ENCODE assay signal across 11 mouse cellular contexts in genomic region chr14:79516243-79516610, GRCm38 (mm10). TPM values are rescaled to one million over a fixed set of nuclear protein-coding genes. Genes with fewer than 3 reads are reported as not detected.
DNase-seq lines count a peak whose midpoint lies in the region; ATAC-seq and TF ChIP-seq lines count a peak whose summit lies in the region.
"Had no signal": no experiment of that assay in that cellular context is flagged by ENCODE, and none has a peak within 500 bp of the region (broad histone marks: within the 10 kb centered on the region; RNA-seq: fewer than 3 reads in every experiment).

No protein-coding gene starts in this region.

- 62% methylated on average over 5 of the region's 5 CpGs for WGBS in lung, postnatal 0 days
- 72% methylated on average over 5 of the region's 5 CpGs for WGBS in intestine, embryonic 14.5 days
- 14% methylated on average over 5 of the region's 5 CpGs for WGBS in small intestine, adult 2 months
- WGBS in forebrain, embryonic 16.5 days = 67% methylated on average over 5 of the region's 5 CpGs

- H3K27ac ChIP-seq in lung, postnatal 0 days (ENCODE audit: low read length) = peak overlapping the region; percentile 77
- 0 out of 2 replicates have a peak overlapping the region, but pooled peaks have one; percentile 78 for H3K27ac ChIP-seq in intestine, embryonic 14.5 days (ENCODE audit: low read depth)
- H3K27ac ChIP-seq in small intestine, adult 2 months (ENCODE audit: insufficient read depth, low read depth, low read length) = peak overlapping the region; percentile 95
- H3K27ac ChIP-seq in forebrain, embryonic 16.5 days (ENCODE audit: low read length) = no peak overlapping the region
- H3K27ac ChIP-seq: hindbrain, embryonic 13.5 days had no signal

- TF ChIP-seq CTCF in lung, postnatal 0 days (IDR thresholded peaks at IDR 0.05) = no peak
- no peak for TF ChIP-seq CTCF in small intestine, adult 2 months (IDR thresholded peaks at IDR 0.05; ENCODE audit: extremely low read depth, insufficient read length, insufficient replicate concordance, low read depth, low read length)

- peak overlapping the region; percentile 41 for H3K4me2 ChIP-seq in lung, postnatal 0 days (replicated peaks; ENCODE audit: low read depth, low read length)
- peak overlapping the region; percentile 42 for H3K4me2 ChIP-seq in intestine, embryonic 14.5 days (ENCODE audit: low read length)
- H3K4me2 ChIP-seq in forebrain, embryonic 16.5 days (ENCODE audit: low read length) = no peak overlapping the region
- H3K4me2 ChIP-seq: hindbrain, embryonic 13.5 days had no signal

- peaks cover 28% of the 10 kb centered on the region; the same call in 1 of the 2 replicates for H3K4me1 ChIP-seq in lung, postnatal 0 days (ENCODE audit: insufficient read depth, low read depth, low read length)
- H3K4me1 ChIP-seq in intestine, embryonic 14.5 days (replicated peaks; ENCODE audit: control insufficient read depth, insufficient read depth, low read length) = 0 out of 2 replicates have a peak, but pooled peaks cover 1% of the 10 kb centered on the region
- H3K4me1 ChIP-seq in small intestine, adult 2 months (ENCODE audit: control insufficient read depth, insufficient read depth, insufficient read length, low read length) = peaks cover 24% of the 10 kb centered on the region; the same call in 1 of the 2 replicates
- H3K4me1 ChIP-seq in forebrain, embryonic 16.5 days (replicated peaks; ENCODE audit: control insufficient read depth, insufficient read depth, low read length) = 0 out of 2 replicates have a peak, but pooled peaks cover 1% of the 10 kb centered on the region
- H3K4me1 ChIP-seq: hindbrain, embryonic 13.5 days had no signal

- H3K9ac ChIP-seq in lung, postnatal 0 days (replicated peaks; ENCODE audit: low read depth) = no peak overlapping the region
- H3K9ac ChIP-seq in intestine, embryonic 14.5 days (ENCODE audit: low read length) = no peak overlapping the region; the same call in 1 of the 2 replicates
- H3K9ac ChIP-seq in forebrain, embryonic 16.5 days (replicated peaks; ENCODE audit: low read depth, low read length) = no peak overlapping the region
- H3K9ac ChIP-seq: hindbrain, embryonic 13.5 days had no signal

- intact Hi-C loops in heart, postnatal 36 days (cut with DNase I) = loop anchor here (5.0 kb wide), 1 partner anchor 34 kb away; the partner anchor contains the start of genes Elf1 and Wbp4

- no peak for TF ChIP-seq POLR2A in small intestine, adult 2 months (IDR thresholded peaks at IDR 0.05; ENCODE audit: low read depth, low read length)

- no peak for TF ChIP-seq EP300 in lung, postnatal 0 days (IDR thresholded peaks at IDR 0.05)

- ATAC-seq in lung, postnatal 0 days = no peak
- ATAC-seq in intestine, embryonic 14.5 days (replicated peaks; ENCODE audit: low FRiP score, low TSS enrichment, low read depth) = no peak
- no peak for ATAC-seq in forebrain, embryonic 16.5 days

- DNase-seq in heart, adult 11 months = peak; percentile 89
- no peak for DNase-seq in heart, postnatal 36 days
- DNase-seq in lung, postnatal 0 days (ENCODE audit: low spot score) = no peak
- DNase-seq in lung, postnatal 4 days = no peak
- no peak for DNase-seq in intestine, embryonic 14.5 days (ENCODE audit: low spot score)
- no peak for DNase-seq in spleen, postnatal 14 days (ENCODE audit: low spot score in 2 of 2)
- DNase-seq: cerebellum, adult 18-20 months; gastrocnemius, postnatal 14 days had no signal

- H3K36me3 ChIP-seq in lung, postnatal 0 days (ENCODE audit: insufficient read depth, low read length) = no peaks in the 10 kb centered on the region
- no peaks in the 10 kb centered on the region for H3K36me3 ChIP-seq in intestine, embryonic 14.5 days (ENCODE audit: control insufficient read depth, insufficient read depth, low read length)
- H3K36me3 ChIP-seq in small intestine, adult 2 months (ENCODE audit: control insufficient read depth, insufficient read depth, low read length) = no peaks in the 10 kb centered on the region
- no peaks in the 10 kb centered on the region for H3K36me3 ChIP-seq in forebrain, embryonic 16.5 days (ENCODE audit: control insufficient read depth, insufficient read depth)
- H3K36me3 ChIP-seq: hindbrain, embryonic 13.5 days had no signal

- peak overlapping the region; percentile 19 for H3K4me3 ChIP-seq in lung, postnatal 0 days (ENCODE audit: low read depth, low read length)
- H3K4me3 ChIP-seq in intestine, embryonic 14.5 days (ENCODE audit: low read depth, low read length) = peak overlapping the region; percentile 22
- H3K4me3 ChIP-seq in small intestine, adult 2 months (ENCODE audit: low read depth, low read length) = peak overlapping the region; percentile 50; the same call in 1 of the 2 replicates
- no peak overlapping the region for H3K4me3 ChIP-seq in forebrain, embryonic 16.5 days (replicated peaks; ENCODE audit: low read length)
- H3K4me3 ChIP-seq: hindbrain, embryonic 13.5 days had no signal

- no peaks in the 10 kb centered on the region for H3K27me3 ChIP-seq in lung, postnatal 0 days (replicated peaks; ENCODE audit: insufficient read depth, low read length)
- H3K27me3 ChIP-seq in intestine, embryonic 14.5 days (replicated peaks; ENCODE audit: control insufficient read depth, insufficient read depth, low read length) = no peaks in the 10 kb centered on the region
- no peaks in the 10 kb centered on the region for H3K27me3 ChIP-seq in small intestine, adult 2 months (ENCODE audit: control insufficient read depth, insufficient read depth, low read length)
- H3K27me3 ChIP-seq in forebrain, embryonic 16.5 days (replicated peaks; ENCODE audit: control insufficient read depth, insufficient read depth, low read length) = no peaks in the 10 kb centered on the region
- H3K27me3 ChIP-seq: hindbrain, embryonic 13.5 days had no signal

- H3K9me3 ChIP-seq in lung, postnatal 0 days (ENCODE audit: low read length) = no peaks in the 10 kb centered on the region
- H3K9me3 ChIP-seq in intestine, embryonic 14.5 days (ENCODE audit: control insufficient read depth, low read length) = no peaks in the 10 kb centered on the region
- H3K9me3 ChIP-seq in forebrain, embryonic 16.5 days (ENCODE audit: control insufficient read depth, low read length) = no peaks in the 10 kb centered on the region
- H3K9me3 ChIP-seq: hindbrain, embryonic 13.5 days had no signal

RNA-seq across cellular contexts. Expression of gene Wbp4, which starts 34.9 kb away (rescaled TPM):
- total RNA-seq in heart, postnatal 36 days (2021) = 10 to 100 TPM; 20.7 to 22.0 TPM
- polyA plus RNA-seq in lung, postnatal 0 days (2015; fragmentation: Nextera tagmentation; extraction: Ambion mirVana) = 35.8 and 37.6 TPM in 2 replicates
- 39.5 and 42.9 TPM in 2 replicates for polyA plus RNA-seq in intestine, embryonic 14.5 days (2014; fragmentation: Nextera tagmentation; extraction: Ambion mirVana)
- polyA plus RNA-seq in small intestine, adult 2 months (2012; rRNA removed) = 0.98 and 2.0 TPM in 2 replicates
- polyA plus RNA-seq in forebrain, embryonic 16.5 days (2015; fragmentation: Nextera tagmentation; extraction: Ambion mirVana) = 42.2 and 42.5 TPM in 2 replicates

RNA-seq across cellular contexts. Expression of gene Elf1, which starts 35.2 kb away (rescaled TPM):
- total RNA-seq in heart, postnatal 36 days (2021) = 10 to 100 TPM; 13.8 to 17.4 TPM
- 21.0 and 25.7 TPM in 2 replicates for polyA plus RNA-seq in lung, postnatal 0 days (2015; fragmentation: Nextera tagmentation; extraction: Ambion mirVana)
- 27.0 and 27.7 TPM in 2 replicates for polyA plus RNA-seq in intestine, embryonic 14.5 days (2014; fragmentation: Nextera tagmentation; extraction: Ambion mirVana)
- 6.4 and 20.1 TPM in 2 replicates for polyA plus RNA-seq in small intestine, adult 2 months (2012; rRNA removed)
- polyA plus RNA-seq in forebrain, embryonic 16.5 days (2015; fragmentation: Nextera tagmentation; extraction: Ambion mirVana) = 2.7 and 3.3 TPM in 2 replicates

Comparison
In these comparisons a context has a peak if more than half of its experiments do, and no peak if none do; other contexts are left out.
1. RNA of gene Wbp4, which starts 34.9 kb away (polyA plus RNA-seq): 42.2 to 42.5 TPM in forebrain, embryonic 16.5 days, 39.5 to 42.9 TPM in intestine, embryonic 14.5 days and 35.8 to 37.6 TPM in lung, postnatal 0 days; 0.98 to 2.0 TPM in small intestine, adult 2 months; every median in the first group is over 10 times any median in the second.